Mouse (Mus musculus): ENCODE results near the gene Megf11. TPM values are rescaled to one million over a fixed set of nuclear protein-coding genes. Genes with fewer than 3 reads are reported as not detected.
"Not testable (repeated sequence)": the region's sequence is repeated elsewhere in the genome, so short reads cannot be mapped to it uniquely, and the experiment has no call there.

Megf11 gene
- polyA plus RNA-seq, 1 experiment from 2014 or later, result 16.3 TPM

DNA sequence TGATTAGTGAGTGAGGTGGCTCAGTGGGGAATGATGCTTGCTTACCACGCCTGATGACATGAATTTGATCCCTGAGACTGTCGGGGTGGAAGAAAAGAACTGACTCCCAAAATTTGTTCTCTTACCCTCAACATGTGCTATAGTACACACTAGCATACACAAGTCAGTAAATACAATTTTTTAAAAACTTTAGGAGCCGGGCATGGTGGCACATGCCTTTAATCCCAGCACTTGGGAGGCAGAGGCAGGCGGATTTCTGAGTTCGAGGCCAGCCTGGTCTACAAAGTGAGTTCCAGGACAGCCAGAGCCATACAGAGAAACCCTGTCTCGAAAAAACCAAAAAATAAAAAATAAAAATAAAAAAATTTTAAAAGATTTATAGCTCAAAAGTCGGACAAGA is 349.6 kb downstream of the Megf11 start:
- H3K4me1 ChIP-seq (replicated peaks), result peaks cover 12% of the 10 kb centered on the region
- not testable (repeated sequence) for ATAC-seq (ENCODE audit: low FRiP score, low read depth); H3K4me2 ChIP-seq; H3K27ac ChIP-seq (replicated peaks); H3K9me3 ChIP-seq; H3K9ac ChIP-seq; H3K27me3 ChIP-seq; H3K4me3 ChIP-seq; H3K36me3 ChIP-seq
- WGBS, result 92% methylated on average over 7 of the region's 7 CpGs

DNA sequence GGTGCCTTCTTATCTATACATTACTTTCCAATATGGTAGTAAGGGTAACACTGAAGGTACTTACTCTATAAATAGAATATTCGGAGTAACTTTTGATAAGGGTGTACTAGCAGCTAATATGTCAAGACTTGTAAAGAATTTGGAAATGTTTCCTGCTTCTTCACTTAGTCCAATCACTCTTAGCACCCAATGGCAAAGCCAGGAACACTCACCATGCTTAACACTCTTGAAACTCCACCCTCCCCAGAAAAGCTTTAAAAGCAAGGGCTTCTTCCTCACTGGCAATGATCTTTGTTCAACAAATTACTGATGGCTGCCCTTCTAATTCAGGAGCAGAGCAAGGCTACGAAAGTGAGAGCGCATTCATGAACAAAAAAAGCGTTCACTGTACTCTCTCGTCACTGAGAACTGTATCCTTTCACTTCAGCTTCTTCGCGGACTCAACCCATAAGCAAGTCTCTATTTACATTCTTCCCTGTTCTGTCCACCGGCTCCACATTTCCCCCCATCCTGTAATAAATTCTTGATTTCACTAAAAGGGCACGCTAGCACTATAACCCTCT is 350.7 kb downstream of the Megf11 start:
- Histone ChIP-seq H3K4me1 (replicated peaks) (peaks cover 12% of the 10 kb centered on the region), H3K9me3 (no peaks in the 10 kb centered on the region), H3K27ac (replicated peaks) (peak overlapping the region; percentile 96), H3K36me3 (no peaks in the 10 kb centered on the region), H3K9ac (peak overlapping the region; percentile 95), H3K4me3 (peak overlapping the region; percentile 95), H3K27me3 (no peaks in the 10 kb centered on the region), H3K4me2 (peak overlapping the region; percentile 75)
- WGBS, result 11% methylated on average over 9 of the region's 9 CpGs
- no peak for ATAC-seq (ENCODE audit: low FRiP score, low read depth)

- H3K4me3 ChIP-seq, result peak overlapping the region; percentile 95
- WGBS, result under 1% methylated on average over 32 of the region's 35 CpGs
- H3K27ac ChIP-seq (replicated peaks), result peak overlapping the region; percentile 96
- no peaks in the 10 kb centered on the region for H3K36me3 ChIP-seq
- H3K9ac ChIP-seq, result peak overlapping the region; percentile 95
- no peaks in the 10 kb centered on the region for H3K27me3 ChIP-seq
- H3K4me1 ChIP-seq (replicated peaks), result peaks cover 12% of the 10 kb centered on the region
- H3K4me2 ChIP-seq, result peak overlapping the region; percentile 75
- ATAC-seq (ENCODE audit: low FRiP score, low read depth), result peak; percentile 87
- no peaks in the 10 kb centered on the region for H3K9me3 ChIP-seq
These were observed 351.4 kb downstream of the Megf11 start for GRCm38 (mm10) chr9:64736639-64737405.

- Histone ChIP-seq H3K27me3 (no peaks in the 10 kb centered on the region), H3K27ac (replicated peaks) (peak within 1 kb of the TSS; percentile 96), H3K9ac (peak within 1 kb of the TSS; percentile 95), H3K4me2 (peak within 1 kb of the TSS; percentile 75), H3K4me1 (replicated peaks) (peaks cover 12% of the 10 kb centered on the region), H3K36me3 (no peaks in the 10 kb centered on the region), H3K9me3 (no peaks in the 10 kb centered on the region), H3K4me3 (peak within 1 kb of the TSS; percentile 95)
- ATAC-seq (ENCODE audit: low FRiP score, low read depth), result peak; percentile 97
- WGBS, result under 1% methylated on average over 58 of the region's 61 CpGs
These were observed 352.2 kb downstream of the Megf11 start, which contains the start of gene Rab11a for GRCm38 (mm10) chr9:64737406-64738201. Gene Rab11a (minus strand): TSS chr9:64737758.

DNA sequence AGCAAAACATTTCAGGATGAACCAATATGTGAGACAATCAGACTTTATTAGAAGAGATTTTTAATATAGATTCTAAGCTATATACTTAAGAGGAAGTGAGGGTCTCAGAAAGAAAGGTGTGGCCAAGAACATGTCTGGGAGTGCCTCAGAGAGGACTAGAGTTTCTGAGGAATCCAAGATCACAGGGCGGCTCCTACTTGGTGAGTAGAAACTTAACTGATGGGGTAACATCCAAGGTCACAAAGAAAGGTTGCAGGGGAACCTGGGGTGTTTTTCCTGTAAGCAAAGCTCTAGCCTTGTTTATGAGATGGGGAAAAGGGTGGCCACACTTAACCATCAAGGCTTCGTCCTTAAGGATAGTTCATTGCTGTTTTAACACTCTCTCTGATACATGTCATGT is 353.6 kb downstream of the Megf11 start:
- H3K4me1 ChIP-seq (replicated peaks), result peaks cover 12% of the 10 kb centered on the region
- no peak overlapping the region for H3K4me3 ChIP-seq
- WGBS, result 86% methylated on average over 2 of the region's 2 CpGs
- H3K36me3 ChIP-seq, result no peaks in the 10 kb centered on the region
- no peak overlapping the region for H3K4me2 ChIP-seq
- no peaks in the 10 kb centered on the region for H3K9me3 ChIP-seq
- ATAC-seq (ENCODE audit: low FRiP score, low read depth), result no peak
- no peak overlapping the region for H3K9ac ChIP-seq
- H3K27ac ChIP-seq (replicated peaks), result no peak overlapping the region
- H3K27me3 ChIP-seq, result no peaks in the 10 kb centered on the region

- H3K4me2 ChIP-seq, result no peak overlapping the region
- H3K4me3 ChIP-seq, result no peak overlapping the region
- H3K27me3 ChIP-seq, result no peaks in the 10 kb centered on the region
- no peak overlapping the region for H3K27ac ChIP-seq (replicated peaks)
- H3K4me1 ChIP-seq (replicated peaks), result no peaks in the 10 kb centered on the region
- ATAC-seq (ENCODE audit: low FRiP score, low read depth), result no peak
- WGBS, result 74% methylated on average over 1 of the region's 1 CpGs
- H3K9me3 ChIP-seq, result no peaks in the 10 kb centered on the region
- H3K9ac ChIP-seq, result no peak overlapping the region
- H3K36me3 ChIP-seq, result no peaks in the 10 kb centered on the region
These were observed 357.0 kb downstream of the Megf11 start for GRCm38 (mm10) chr9:64742453-64742852.

DNA sequence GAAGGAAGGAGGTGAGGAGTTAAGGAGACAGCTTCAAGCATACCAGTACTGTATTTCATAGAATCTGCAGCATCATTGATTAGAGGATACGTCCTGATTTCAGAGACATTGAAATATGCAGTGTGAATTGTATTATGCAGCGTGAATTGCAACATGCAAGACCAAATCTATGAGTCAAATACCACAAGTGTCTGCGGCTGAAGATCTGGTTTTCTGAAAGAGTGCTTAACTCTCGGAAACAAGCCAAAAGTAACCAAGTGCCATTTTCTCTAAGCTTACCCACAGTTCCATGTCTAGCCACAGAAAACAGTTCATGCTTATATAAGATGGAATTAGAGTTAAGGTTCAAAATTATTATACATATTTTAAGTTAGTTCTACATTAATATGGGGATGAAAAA is 362.3 kb downstream of the Megf11 start:
- Histone ChIP-seq H3K9me3 (no peaks in the 10 kb centered on the region), H3K36me3 (no peaks in the 10 kb centered on the region), H3K4me1 (replicated peaks) (no peaks in the 10 kb centered on the region), H3K4me3 (no peak overlapping the region), H3K4me2 (no peak overlapping the region), H3K9ac (no peak overlapping the region), H3K27me3 (no peaks in the 10 kb centered on the region), H3K27ac (replicated peaks) (no peak overlapping the region)
- ATAC-seq (ENCODE audit: low FRiP score, low read depth), result no peak
- WGBS, result 90% methylated on average over 4 of the region's 4 CpGs

- WGBS, result 91% methylated on average over 6 of the region's 6 CpGs
- H3K27ac ChIP-seq (replicated peaks), result no peak overlapping the region
- H3K4me1 ChIP-seq (replicated peaks), result no peaks in the 10 kb centered on the region
- no peak overlapping the region for H3K4me3 ChIP-seq
- no peaks in the 10 kb centered on the region for H3K27me3 ChIP-seq
- H3K9ac ChIP-seq, result no peak overlapping the region
- H3K4me2 ChIP-seq, result no peak overlapping the region
- ATAC-seq (ENCODE audit: low FRiP score, low read depth), result no peak
- H3K36me3 ChIP-seq, result no peaks in the 10 kb centered on the region
- H3K9me3 ChIP-seq, result no peaks in the 10 kb centered on the region
These were observed 363.9 kb downstream of the Megf11 start for GRCm38 (mm10) chr9:64749314-64749713.

- no peak for ATAC-seq (ENCODE audit: low FRiP score, low read depth)
- H3K27me3 ChIP-seq, result no peaks in the 10 kb centered on the region
- no peaks in the 10 kb centered on the region for H3K4me1 ChIP-seq (replicated peaks)
- H3K9ac ChIP-seq, result no peak overlapping the region
- H3K27ac ChIP-seq (replicated peaks), result no peak overlapping the region
- H3K9me3 ChIP-seq, result no peaks in the 10 kb centered on the region
- WGBS, result 93% methylated on average over 5 of the region's 5 CpGs
- H3K4me3 ChIP-seq, result no peak overlapping the region
- no peak overlapping the region for H3K4me2 ChIP-seq
- no peaks in the 10 kb centered on the region for H3K36me3 ChIP-seq
These were observed 367.1 kb downstream of the Megf11 start for GRCm38 (mm10) chr9:64752575-64752974.

GRCm38 (mm10) chr9:64758052-64758451 is 372.6 kb downstream of the Megf11 start:
- 58% methylated on average over 14 of the region's 14 CpGs for WGBS
- no peaks in the 10 kb centered on the region for H3K27me3 ChIP-seq
- H3K4me2 ChIP-seq, result no peak overlapping the region
- no peak for ATAC-seq (ENCODE audit: low FRiP score, low read depth)
- no peaks in the 10 kb centered on the region for H3K36me3 ChIP-seq
- no peak overlapping the region for H3K4me3 ChIP-seq
- no peaks in the 10 kb centered on the region for H3K4me1 ChIP-seq (replicated peaks)
- H3K9me3 ChIP-seq, result no peaks in the 10 kb centered on the region
- H3K27ac ChIP-seq (replicated peaks), result peak overlapping the region; percentile 25; the same call in 1 of the 2 replicates
- no peak overlapping the region for H3K9ac ChIP-seq
